Mouse (Mus musculus): ENCODE results near the gene Bloc1s3.
A peak's percentile ranks its signal among the peaks of the same experiment; 100 is the strongest.

Gene Bloc1s3

GRCm38 (mm10) chr7:19508150-19508923 lies at the start of gene Bloc1s3, which contains the start of gene Trappc6a:
Gene Bloc1s3 (minus strand): TSS chr7:19508367.
Gene Trappc6a (plus strand): TSS chr7:19508395.
- DNase-seq (ENCODE audit: inconsistent ontology term) = peak; percentile 96

GRCm38 (mm10) chr7:19557086-19557485 lies 48.9 kb upstream of the Bloc1s3 start:
- no peak for DNase-seq (ENCODE audit: inconsistent ontology term)

GRCm38 (mm10) chr7:19554168-19554567 lies 46.0 kb upstream of the Bloc1s3 start:
- DNase-seq (ENCODE audit: inconsistent ontology term) = no peak

- DNase-seq (ENCODE audit: inconsistent ontology term) = no peak
Measured at GRCm38 (mm10) chr7:19552443-19552842, 44.3 kb upstream of the Bloc1s3 start.

- no peak for DNase-seq (ENCODE audit: inconsistent ontology term)
Measured at GRCm38 (mm10) chr7:19551634-19552033, 43.5 kb upstream of the Bloc1s3 start.

- no peak for DNase-seq (ENCODE audit: inconsistent ontology term)
Measured at GRCm38 (mm10) chr7:19549394-19549793, 41.2 kb upstream of the Bloc1s3 start.

- DNase-seq (ENCODE audit: inconsistent ontology term) = no peak
Measured at GRCm38 (mm10) chr7:19547344-19547969, 39.3 kb upstream of the Bloc1s3 start.

- no peak for DNase-seq (ENCODE audit: inconsistent ontology term)
Measured at GRCm38 (mm10) chr7:19546007-19546406, 37.8 kb upstream of the Bloc1s3 start.

- DNase-seq (ENCODE audit: inconsistent ontology term) = no peak
Measured at GRCm38 (mm10) chr7:19543584-19543983, 35.4 kb upstream of the Bloc1s3 start.

- DNase-seq (ENCODE audit: inconsistent ontology term) = peak; percentile 77
Measured at GRCm38 (mm10) chr7:19542155-19542691, 34.1 kb upstream of the Bloc1s3 start.

GRCm38 (mm10) chr7:19541681-19542154 lies 33.6 kb upstream of the Bloc1s3 start:
- DNase-seq (ENCODE audit: inconsistent ontology term) = no peak

- DNase-seq (ENCODE audit: inconsistent ontology term) = no peak
Measured at GRCm38 (mm10) chr7:19540771-19541566, 32.8 kb upstream of the Bloc1s3 start.

GRCm38 (mm10) chr7:19534676-19535075 lies 26.5 kb upstream of the Bloc1s3 start:
- DNase-seq (ENCODE audit: inconsistent ontology term) = no peak

- DNase-seq (ENCODE audit: inconsistent ontology term) = no peak
Measured at GRCm38 (mm10) chr7:19532240-19532639, 24.1 kb upstream of the Bloc1s3 start.

GRCm38 (mm10) chr7:19531077-19531476 lies 22.9 kb upstream of the Bloc1s3 start:
- DNase-seq (ENCODE audit: inconsistent ontology term) = no peak

- no peak for DNase-seq (ENCODE audit: inconsistent ontology term)
Measured at GRCm38 (mm10) chr7:19525105-19525481, 16.9 kb upstream of the Bloc1s3 start.

GRCm38 (mm10) chr7:19524420-19525104 lies 16.4 kb upstream of the Bloc1s3 start:
- DNase-seq (ENCODE audit: inconsistent ontology term) = no peak

GRCm38 (mm10) chr7:19523757-19524419 lies 15.7 kb upstream of the Bloc1s3 start:
- DNase-seq (ENCODE audit: inconsistent ontology term) = peak; percentile 64

GRCm38 (mm10) chr7:19523017-19523756 lies 15.0 kb upstream of the Bloc1s3 start:
- DNase-seq (ENCODE audit: inconsistent ontology term) = peak; percentile 25

- no peak for DNase-seq (ENCODE audit: inconsistent ontology term)
Measured at GRCm38 (mm10) chr7:19520032-19520431, 11.9 kb upstream of the Bloc1s3 start.
